In genomic region chr11:120969742-120970141, GRCm38 (mm10) we compare ENCODE assay signal across 32 mouse cellular contexts.
"Had no signal": no experiment of that assay in that cellular context is flagged by ENCODE, and none has a peak within 500 bp of the region (broad histone marks: within the 10 kb centered on the region; RNA-seq: fewer than 3 reads in every experiment).

No protein-coding gene starts in this region.

- H3K4me1 ChIP-seq: limb, embryonic 10.5 days; lung, embryonic 15.5 days; midbrain, embryonic 12.5 days; midbrain, embryonic 15.5 days; neural tube, embryonic 12.5 days had no signal

- H3K27me3 ChIP-seq: limb, embryonic 12.5 days; limb, embryonic 13.5 days; limb, embryonic 15.5 days; liver, embryonic 12.5 days; liver, embryonic 13.5 days; liver, embryonic 15.5 days; lung, embryonic 15.5 days; megakaryocyte, embryonic 14.5 days; midbrain, embryonic 12.5 days; midbrain, embryonic 13.5 days; midbrain, embryonic 15.5 days; neural tube, embryonic 12.5 days had no signal

- H3K9ac ChIP-seq: limb, embryonic 12.5 days; limb, embryonic 13.5 days; limb, embryonic 15.5 days; liver, embryonic 12.5 days; liver, embryonic 13.5 days; liver, embryonic 14.5 days; liver, embryonic 15.5 days; liver, postnatal 0 days; lung, embryonic 14.5 days; lung, embryonic 15.5 days; midbrain, embryonic 12.5 days; midbrain, embryonic 13.5 days; midbrain, embryonic 15.5 days; neural tube, embryonic 12.5 days had no signal

- H3K4me3 ChIP-seq: limb, embryonic 10.5 days; limb, embryonic 12.5 days; limb, embryonic 13.5 days; limb, embryonic 15.5 days; liver, embryonic 12.5 days; liver, embryonic 13.5 days; liver, embryonic 15.5 days; lung, embryonic 15.5 days; megakaryocyte, embryonic 14.5 days; midbrain, embryonic 10.5 days; midbrain, embryonic 12.5 days; midbrain, embryonic 13.5 days; midbrain, embryonic 15.5 days; myocyte; neural tube, embryonic 12.5 days had no signal

- H3K4me2 ChIP-seq: limb, embryonic 12.5 days; limb, embryonic 13.5 days; limb, embryonic 15.5 days; liver, embryonic 11.5 days; liver, embryonic 12.5 days; liver, embryonic 13.5 days; liver, embryonic 15.5 days; lung, embryonic 14.5 days; lung, embryonic 15.5 days; midbrain, embryonic 11.5 days; midbrain, embryonic 12.5 days; midbrain, embryonic 13.5 days; midbrain, embryonic 15.5 days; neural tube, embryonic 12.5 days had no signal

- ATAC-seq: liver, embryonic 12.5 days; liver, postnatal 0 days; lung, postnatal 0 days; midbrain, embryonic 13.5 days; midbrain, embryonic 15.5 days; midbrain, embryonic 16.5 days had no signal

- H3K9me3 ChIP-seq: limb, embryonic 10.5 days; limb, embryonic 12.5 days; limb, embryonic 13.5 days; limb, embryonic 15.5 days; liver, embryonic 12.5 days; liver, embryonic 13.5 days; liver, embryonic 15.5 days; lung, embryonic 15.5 days; megakaryocyte, embryonic 14.5 days; midbrain, embryonic 10.5 days; midbrain, embryonic 12.5 days; midbrain, embryonic 13.5 days; midbrain, embryonic 15.5 days; neural tube, embryonic 12.5 days had no signal

- DNase-seq: left cerebral cortex, postnatal 4 days; liver; liver, embryonic 13.5 days; liver, postnatal 0 days; lung, adult 18-20 months; lung, adult 2 months; lung, embryonic 14.5 days; lung, postnatal 10 days; lung, postnatal 14 days; lung, postnatal 36 days; lung, postnatal 4 days; midbrain, embryonic 14.5 days had no signal

- H3K27ac ChIP-seq: limb, embryonic 10.5 days; limb, embryonic 12.5 days; limb, embryonic 13.5 days; limb, embryonic 15.5 days; liver, embryonic 12.5 days; liver, embryonic 13.5 days; liver, embryonic 14.5 days; liver, embryonic 15.5 days; lung, embryonic 15.5 days; macrophage; midbrain, embryonic 10.5 days; midbrain, embryonic 12.5 days; midbrain, embryonic 13.5 days; midbrain, embryonic 15.5 days; neural tube, embryonic 12.5 days had no signal
